Mouse (Mus musculus): ENCODE measurements around the gene Vps13d. TPM values are rescaled to one million over a fixed set of nuclear protein-coding genes. Genes with fewer than 3 reads are reported as not detected.

Vps13d gene
- polyA plus RNA-seq, 1 experiment from 2014 or later: 9.2 TPM

GRCm38 (mm10) chr4:144974458-144974857, 220.3 kb downstream of the Vps13d start:
- H3K9me3 ChIP-seq (ENCODE audit: control insufficient read depth, low read length): no peaks in the 10 kb centered on the region
- H3K27ac ChIP-seq (ENCODE audit: low read length): no peak overlapping the region
- H3K4me2 ChIP-seq (ENCODE audit: low read length): no peak overlapping the region
- no peak overlapping the region for H3K9ac ChIP-seq (replicated peaks; ENCODE audit: low read depth, low read length)
- H3K4me1 ChIP-seq (replicated peaks; ENCODE audit: control insufficient read depth, insufficient read depth, low read length): no peaks in the 10 kb centered on the region
- WGBS: 82% methylated on average over 3 of the region's 3 CpGs
- no peak for ATAC-seq
- H3K4me3 ChIP-seq (replicated peaks; ENCODE audit: low read length): no peak overlapping the region
- H3K27me3 ChIP-seq (replicated peaks; ENCODE audit: control insufficient read depth, insufficient read depth, low read length): no peaks in the 10 kb centered on the region
- H3K36me3 ChIP-seq (ENCODE audit: control insufficient read depth, insufficient read depth): no peaks in the 10 kb centered on the region

GRCm38 (mm10) chr4:144972948-144973720, 221.7 kb downstream of the Vps13d start:
- no peaks in the 10 kb centered on the region for H3K9me3 ChIP-seq (ENCODE audit: control insufficient read depth, low read length)
- no peaks in the 10 kb centered on the region for H3K36me3 ChIP-seq (ENCODE audit: control insufficient read depth, insufficient read depth)
- H3K4me1 ChIP-seq (replicated peaks; ENCODE audit: control insufficient read depth, insufficient read depth, low read length): no peaks in the 10 kb centered on the region
- no peak overlapping the region for H3K4me2 ChIP-seq (ENCODE audit: low read length)
- ATAC-seq: no peak
- H3K4me3 ChIP-seq (replicated peaks; ENCODE audit: low read length): no peak overlapping the region
- 66% methylated on average over 6 of the region's 6 CpGs for WGBS
- H3K9ac ChIP-seq (replicated peaks; ENCODE audit: low read depth, low read length): no peak overlapping the region
- no peaks in the 10 kb centered on the region for H3K27me3 ChIP-seq (replicated peaks; ENCODE audit: control insufficient read depth, insufficient read depth, low read length)
- H3K27ac ChIP-seq (ENCODE audit: low read length): no peak overlapping the region

- Histone ChIP-seq H3K9ac (replicated peaks; ENCODE audit: low read depth, low read length) (no peak overlapping the region), H3K27ac (ENCODE audit: low read length) (no peak overlapping the region), H3K4me2 (ENCODE audit: low read length) (no peak overlapping the region), H3K36me3 (ENCODE audit: control insufficient read depth, insufficient read depth) (no peaks in the 10 kb centered on the region), H3K9me3 (ENCODE audit: control insufficient read depth, low read length) (no peaks in the 10 kb centered on the region), H3K4me1 (replicated peaks; ENCODE audit: control insufficient read depth, insufficient read depth, low read length) (no peaks in the 10 kb centered on the region), H3K4me3 (replicated peaks; ENCODE audit: low read length) (no peak overlapping the region), H3K27me3 (replicated peaks; ENCODE audit: control insufficient read depth, insufficient read depth, low read length) (no peaks in the 10 kb centered on the region)
- ATAC-seq: no peak
- WGBS: 95% methylated on average over 2 of the region's 2 CpGs
These were observed 223.8 kb downstream of the Vps13d start for GRCm38 (mm10) chr4:144971048-144971447.

- Histone ChIP-seq H3K27me3 (replicated peaks; ENCODE audit: control insufficient read depth, insufficient read depth, low read length) (no peaks in the 10 kb centered on the region), H3K27ac (ENCODE audit: low read length) (no peak overlapping the region), H3K4me1 (replicated peaks; ENCODE audit: control insufficient read depth, insufficient read depth, low read length) (peaks cover 4% of the 10 kb centered on the region; the same call in 1 of the 2 replicates), H3K36me3 (ENCODE audit: control insufficient read depth, insufficient read depth) (no peaks in the 10 kb centered on the region), H3K9ac (replicated peaks; ENCODE audit: low read depth, low read length) (no peak overlapping the region), H3K4me3 (replicated peaks; ENCODE audit: low read length) (no peak overlapping the region), H3K4me2 (ENCODE audit: low read length) (no peak overlapping the region), H3K9me3 (ENCODE audit: control insufficient read depth, low read length) (no peaks in the 10 kb centered on the region)
- 71% methylated on average over 6 of the region's 6 CpGs for WGBS
- ATAC-seq: no peak
These were observed 225.8 kb downstream of the Vps13d start for GRCm38 (mm10) chr4:144969030-144969429.

- no peak overlapping the region for H3K9ac ChIP-seq (replicated peaks; ENCODE audit: low read depth, low read length)
- no peaks in the 10 kb centered on the region for H3K9me3 ChIP-seq (ENCODE audit: control insufficient read depth, low read length)
- WGBS: 90% methylated on average over 3 of the region's 3 CpGs
- peaks cover 4% of the 10 kb centered on the region; the same call in 1 of the 2 replicates for H3K4me1 ChIP-seq (replicated peaks; ENCODE audit: control insufficient read depth, insufficient read depth, low read length)
- ATAC-seq: no peak
- no peak overlapping the region for H3K4me3 ChIP-seq (replicated peaks; ENCODE audit: low read length)
- H3K36me3 ChIP-seq (ENCODE audit: control insufficient read depth, insufficient read depth): no peaks in the 10 kb centered on the region
- no peak overlapping the region for H3K27ac ChIP-seq (ENCODE audit: low read length)
- no peak overlapping the region for H3K4me2 ChIP-seq (ENCODE audit: low read length)
- H3K27me3 ChIP-seq (replicated peaks; ENCODE audit: control insufficient read depth, insufficient read depth, low read length): no peaks in the 10 kb centered on the region
These were observed 226.4 kb downstream of the Vps13d start for GRCm38 (mm10) chr4:144968371-144968770.

GRCm38 (mm10) chr4:144965255-144965654, 229.6 kb downstream of the Vps13d start:
- ATAC-seq: 0 out of 2 replicates have a peak, but pooled peaks have one; percentile 37

GRCm38 (mm10) chr4:144961696-144962095, 233.1 kb downstream of the Vps13d start:
- Histone ChIP-seq H3K4me1 (replicated peaks; ENCODE audit: control insufficient read depth, insufficient read depth, low read length) (peaks cover 4% of the 10 kb centered on the region; the same call in 1 of the 2 replicates), H3K9ac (replicated peaks; ENCODE audit: low read depth, low read length) (no peak overlapping the region), H3K36me3 (ENCODE audit: control insufficient read depth, insufficient read depth) (no peaks in the 10 kb centered on the region), H3K9me3 (ENCODE audit: control insufficient read depth, low read length) (no peaks in the 10 kb centered on the region), H3K27me3 (replicated peaks; ENCODE audit: control insufficient read depth, insufficient read depth, low read length) (no peaks in the 10 kb centered on the region), H3K4me3 (replicated peaks; ENCODE audit: low read length) (no peak overlapping the region), H3K4me2 (ENCODE audit: low read length) (no peak overlapping the region), H3K27ac (ENCODE audit: low read length) (no peak overlapping the region)
- WGBS: 52% methylated on average over 3 of the region's 3 CpGs
- no peak for ATAC-seq

More at GRCm38 (mm10) chr4:144965255-144965654, 229.6 kb downstream of the Vps13d start:
- Histone ChIP-seq H3K4me3 (replicated peaks; ENCODE audit: low read length) (no peak overlapping the region), H3K9ac (replicated peaks; ENCODE audit: low read depth, low read length) (no peak overlapping the region), H3K4me2 (ENCODE audit: low read length) (no peak overlapping the region), H3K27me3 (replicated peaks; ENCODE audit: control insufficient read depth, insufficient read depth, low read length) (no peaks in the 10 kb centered on the region), H3K9me3 (ENCODE audit: control insufficient read depth, low read length) (no peaks in the 10 kb centered on the region), H3K4me1 (replicated peaks; ENCODE audit: control insufficient read depth, insufficient read depth, low read length) (peaks cover 4% of the 10 kb centered on the region; the same call in 1 of the 2 replicates), H3K36me3 (ENCODE audit: control insufficient read depth, insufficient read depth) (no peaks in the 10 kb centered on the region), H3K27ac (ENCODE audit: low read length) (no peak overlapping the region)
- WGBS: 65% methylated on average over 2 of the region's 2 CpGs

GRCm38 (mm10) chr4:144961232-144961631, 233.6 kb downstream of the Vps13d start:
- WGBS: 71% methylated on average over 4 of the region's 4 CpGs
- no peaks in the 10 kb centered on the region for H3K36me3 ChIP-seq (ENCODE audit: control insufficient read depth, insufficient read depth)
- no peak for ATAC-seq
- no peaks in the 10 kb centered on the region for H3K27me3 ChIP-seq (replicated peaks; ENCODE audit: control insufficient read depth, insufficient read depth, low read length)
- no peak overlapping the region for H3K9ac ChIP-seq (replicated peaks; ENCODE audit: low read depth, low read length)
- no peak overlapping the region for H3K27ac ChIP-seq (ENCODE audit: low read length)
- no peak overlapping the region for H3K4me2 ChIP-seq (ENCODE audit: low read length)
- H3K4me1 ChIP-seq (replicated peaks; ENCODE audit: control insufficient read depth, insufficient read depth, low read length): peaks cover 4% of the 10 kb centered on the region; the same call in 1 of the 2 replicates
- H3K4me3 ChIP-seq (replicated peaks; ENCODE audit: low read length): no peak overlapping the region
- no peaks in the 10 kb centered on the region for H3K9me3 ChIP-seq (ENCODE audit: control insufficient read depth, low read length)

GRCm38 (mm10) chr4:144960188-144960904, 234.5 kb downstream of the Vps13d start:
- ATAC-seq: no peak
- WGBS: 54% methylated on average over 8 of the region's 8 CpGs

More at GRCm38 (mm10) chr4:144960188-144960904, 234.5 kb downstream of the Vps13d start:
- H3K36me3 ChIP-seq (ENCODE audit: control insufficient read depth, insufficient read depth): no peaks in the 10 kb centered on the region
- H3K9ac ChIP-seq (replicated peaks; ENCODE audit: low read depth, low read length): no peak overlapping the region
- no peak overlapping the region for H3K27ac ChIP-seq (ENCODE audit: low read length)
- no peak overlapping the region for H3K4me2 ChIP-seq (ENCODE audit: low read length)
- no peak overlapping the region for H3K4me3 ChIP-seq (replicated peaks; ENCODE audit: low read length)
- peaks cover 4% of the 10 kb centered on the region; the same call in 1 of the 2 replicates for H3K4me1 ChIP-seq (replicated peaks; ENCODE audit: control insufficient read depth, insufficient read depth, low read length)
- no peaks in the 10 kb centered on the region for H3K27me3 ChIP-seq (replicated peaks; ENCODE audit: control insufficient read depth, insufficient read depth, low read length)
- H3K9me3 ChIP-seq (ENCODE audit: control insufficient read depth, low read length): no peaks in the 10 kb centered on the region

All from forebrain, embryonic 16.5 days (tissue).